Mouse (Mus musculus) hindbrain, embryonic 11.5 days (tissue): ENCODE results near the gene Ift122. TPM values are rescaled to one million over a fixed set of nuclear protein-coding genes. Genes with fewer than 3 reads are reported as not detected.

Source experiments
- ATAC-seq: fragments of 200-750 bp; cut with Nextera tagmentation; 2 replicates; pipeline ENCODE4 v1.8.0; 2017; ENCODE audit warnings: mild to moderate bottlenecking, moderate TSS enrichment, moderate library complexity; ENCODE audit not compliant: low FRiP score
- DNase-seq: peaks from one replicate; pipeline ENCODE4 v3.0.0-alpha.2; 2015; ENCODE audit warnings: low spot score
- H3K27ac ChIP-seq: fragments of 300-500 bp; sonication (generic); 2 replicates; pipeline ENCODE4 v1.5.1; 2014; ENCODE audit warnings: mild to moderate bottlenecking, low read depth, low read length
- H3K27me3 ChIP-seq: fragments of 300-500 bp; sonication (generic); 2 replicates; pipeline ENCODE4 v1.6.1; 2014; ENCODE audit warnings: mild to moderate bottlenecking, low read length, moderate library complexity, mixed read lengths; ENCODE audit not compliant: control insufficient read depth, insufficient read depth
- H3K36me3 ChIP-seq: fragments of 300-500 bp; sonication (generic); 2 replicates; pipeline ENCODE4 v1.6.1; 2014; ENCODE audit warnings: mild to moderate bottlenecking, low read length, moderate library complexity, mixed read lengths; ENCODE audit not compliant: control insufficient read depth, insufficient read depth
- H3K4me1 ChIP-seq: fragments of 300-500 bp; sonication (generic); replicated peaks from 2 replicates; pipeline ENCODE4 v1.6.1; 2014; ENCODE audit warnings: low read length, mixed read lengths; ENCODE audit not compliant: control insufficient read depth, insufficient read depth
- H3K4me2 ChIP-seq: fragments of 300-500 bp; sonication (generic); replicated peaks from 2 replicates; pipeline ENCODE4 v1.6.1; 2014; ENCODE audit warnings: mild to moderate bottlenecking, low read depth, low read length
- H3K4me3 ChIP-seq: fragments of 300-500 bp; sonication (generic); 2 replicates; pipeline ENCODE4 v1.5.1; 2014; ENCODE audit warnings: low read depth, low read length
- H3K9ac ChIP-seq: fragments of 300-500 bp; sonication (generic); 2 replicates; pipeline ENCODE4 v1.6.1; 2014; ENCODE audit warnings: low read depth, low read length
- H3K9me3 ChIP-seq: fragments of 300-500 bp; sonication (generic); 2 replicates; pipeline ENCODE4 v1.6.1; 2016; ENCODE audit warnings: low read length; ENCODE audit not compliant: control insufficient read depth
- WGBS: fragments of 180-500 bp; shearing (Covaris S2); extraction: QIAGEN DNeasy Blood & Tissue Kit; methylation state at CpG from one replicate; pipeline ENCODE4 v1.1.7; 2014; 5-methylcytosine and 5-hydroxymethylcytosine counted together
- polyA plus RNA-seq: library from polyadenylated mRNA; unstranded; fragments of >200 nt; fragmentation: Nextera tagmentation; extraction: Ambion mirVana; gene quantifications from 2 replicates; pipeline ENCODE4 v1.2.1, GENCODE M21; 2014

The Ift122 gene
- polyA plus RNA-seq, 1 experiment from 2014 or later: 22.5 TPM

DNA sequence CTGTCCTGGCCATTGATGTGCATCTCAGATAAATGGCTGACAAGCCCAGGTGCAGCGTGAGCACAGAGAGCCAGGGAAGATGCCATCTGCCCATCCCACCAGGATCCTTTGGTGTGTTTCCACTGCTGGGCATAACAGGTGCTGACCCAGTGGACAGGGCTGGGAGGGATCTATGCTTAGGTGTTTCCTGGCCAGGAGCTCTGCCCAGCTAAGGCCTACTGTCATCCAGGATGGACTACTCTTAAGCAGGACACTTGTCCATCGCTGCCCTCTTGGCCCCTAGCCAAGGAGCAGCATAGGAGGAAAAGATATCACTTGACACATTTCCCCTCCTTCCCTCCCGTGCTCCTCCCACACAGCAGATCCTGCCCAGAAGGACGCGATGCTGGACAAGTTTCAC is 63.3 kb downstream of the Ift122 start:
- Histone ChIP-seq H3K9me3 (no peaks in the 10 kb centered on the region), H3K9ac (no peak overlapping the region), H3K27me3 (no peaks in the 10 kb centered on the region), H3K4me1 (no peaks in the 10 kb centered on the region), H3K27ac (no peak overlapping the region), H3K4me3 (no peak overlapping the region), H3K4me2 (no peak overlapping the region), H3K36me3 (no peaks in the 10 kb centered on the region)
- DNase-seq (no peak), ATAC-seq (no peak)
- WGBS: 95% methylated on average over 5 of the region's 5 CpGs

DNA sequence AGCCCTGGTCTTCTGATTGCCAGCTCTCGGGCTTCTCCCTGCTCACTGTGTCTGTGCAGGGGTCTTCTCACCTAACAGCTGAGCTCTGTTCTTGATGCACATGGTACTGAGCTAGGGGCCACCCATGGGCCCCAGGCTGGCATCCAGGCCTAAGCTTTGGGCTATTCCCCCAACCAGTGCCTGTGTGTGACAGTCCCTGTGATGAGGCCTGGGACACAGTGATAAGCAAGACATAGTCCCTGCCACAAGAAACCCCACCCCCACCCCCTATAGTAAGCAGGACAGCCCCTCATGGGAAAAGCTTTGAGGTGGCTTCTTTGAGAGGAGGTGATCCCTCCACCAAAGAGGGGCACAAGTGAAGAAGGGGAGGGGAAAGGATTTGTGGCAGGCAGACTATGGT is 65.3 kb downstream of the Ift122 start:
- Histone ChIP-seq H3K4me2 (no peak overlapping the region), H3K9ac (no peak overlapping the region), H3K27ac (no peak overlapping the region), H3K27me3 (no peaks in the 10 kb centered on the region), H3K36me3 (no peaks in the 10 kb centered on the region), H3K9me3 (no peaks in the 10 kb centered on the region), H3K4me1 (no peaks in the 10 kb centered on the region), H3K4me3 (no peak overlapping the region)
- 76% methylated on average over 1 of the region's 1 CpGs for WGBS
- ATAC-seq (no peak), DNase-seq (no peak)

DNA sequence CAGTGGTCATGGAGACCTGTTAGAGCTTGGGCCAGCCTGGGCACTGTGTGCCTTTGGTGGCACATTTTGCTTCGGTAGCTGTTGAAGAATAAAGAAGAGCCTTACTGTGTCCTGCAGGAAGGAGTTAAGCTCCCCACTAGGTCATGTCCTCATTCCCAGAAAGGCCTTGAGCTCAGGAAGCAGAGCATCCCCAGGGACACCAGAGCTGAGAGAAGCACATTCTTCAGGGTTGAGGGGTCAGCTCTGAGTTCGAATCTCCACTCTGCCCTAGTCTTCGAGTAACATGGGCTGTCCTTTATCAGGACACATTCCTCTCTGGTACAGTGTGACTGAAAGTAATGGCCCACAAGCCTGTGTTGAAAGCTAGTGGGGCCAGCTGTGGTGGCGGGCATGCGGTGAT is 66.6 kb downstream of the Ift122 start:
- no peak overlapping the region for H3K27ac ChIP-seq
- no peaks in the 10 kb centered on the region for H3K4me1 ChIP-seq
- H3K9me3 ChIP-seq: no peaks in the 10 kb centered on the region
- H3K4me3 ChIP-seq: no peak overlapping the region
- no peak overlapping the region for H3K4me2 ChIP-seq
- no peak overlapping the region for H3K9ac ChIP-seq
- H3K27me3 ChIP-seq: no peaks in the 10 kb centered on the region
- DNase-seq (no peak), ATAC-seq (no peak)
- no peaks in the 10 kb centered on the region for H3K36me3 ChIP-seq
- WGBS: 90% methylated on average over 5 of the region's 5 CpGs

DNA sequence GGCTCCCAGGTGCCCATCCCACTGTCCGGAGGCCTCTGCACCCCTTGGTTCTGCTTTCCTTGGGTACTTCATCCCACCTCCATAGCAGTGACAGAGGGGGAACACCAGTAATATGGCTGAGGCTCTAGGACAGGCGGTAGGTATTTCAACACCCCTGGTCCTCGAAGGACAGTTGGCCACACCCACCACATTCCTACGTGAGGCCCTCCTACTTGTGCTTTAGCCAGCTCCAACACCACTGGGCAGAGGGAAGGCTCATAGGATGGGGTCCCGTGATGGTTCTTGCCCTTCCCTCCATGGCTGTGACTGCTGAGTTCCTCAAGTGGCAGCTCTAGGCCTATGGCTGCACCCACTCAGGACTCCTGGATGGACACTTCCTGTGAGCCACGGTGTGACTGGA is 71.6 kb downstream of the Ift122 start:
- no peak overlapping the region for H3K4me3 ChIP-seq
- WGBS: 45% methylated on average over 6 of the region's 6 CpGs
- DNase-seq (no peak), ATAC-seq (no peak)
- H3K4me2 ChIP-seq: no peak overlapping the region
- H3K36me3 ChIP-seq: no peaks in the 10 kb centered on the region
- H3K9me3 ChIP-seq: no peaks in the 10 kb centered on the region
- H3K27me3 ChIP-seq: no peaks in the 10 kb centered on the region
- H3K4me1 ChIP-seq: no peaks in the 10 kb centered on the region
- no peak overlapping the region for H3K9ac ChIP-seq
- no peak overlapping the region for H3K27ac ChIP-seq

DNA sequence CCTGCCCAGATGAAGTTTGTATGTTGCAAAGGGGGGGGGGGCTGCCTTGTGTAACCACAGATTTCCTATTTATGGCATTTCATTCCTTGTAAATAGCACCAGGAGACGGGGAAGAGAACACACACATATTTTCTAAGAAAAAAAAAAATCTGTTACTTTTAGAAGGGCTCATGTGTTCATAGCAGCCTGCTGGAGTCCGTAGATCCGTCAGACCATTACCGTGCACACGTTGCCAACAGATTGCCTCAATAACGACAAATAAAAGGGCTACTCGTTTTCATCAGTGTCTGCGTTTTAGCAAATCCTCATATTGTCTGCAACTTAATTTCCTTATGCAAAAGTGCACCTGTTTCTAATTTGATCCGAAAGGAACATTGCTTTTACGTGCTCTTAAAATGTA is 73.1 kb downstream of the Ift122 start:
- WGBS: 88% methylated on average over 10 of the region's 10 CpGs
- H3K9me3 ChIP-seq: no peaks in the 10 kb centered on the region
- H3K4me1 ChIP-seq: no peaks in the 10 kb centered on the region
- DNase-seq (no peak), ATAC-seq (no peak)
- no peak overlapping the region for H3K9ac ChIP-seq
- H3K27ac ChIP-seq: no peak overlapping the region
- no peaks in the 10 kb centered on the region for H3K27me3 ChIP-seq
- H3K4me2 ChIP-seq: no peak overlapping the region
- H3K36me3 ChIP-seq: no peaks in the 10 kb centered on the region
- H3K4me3 ChIP-seq: no peak overlapping the region

DNA sequence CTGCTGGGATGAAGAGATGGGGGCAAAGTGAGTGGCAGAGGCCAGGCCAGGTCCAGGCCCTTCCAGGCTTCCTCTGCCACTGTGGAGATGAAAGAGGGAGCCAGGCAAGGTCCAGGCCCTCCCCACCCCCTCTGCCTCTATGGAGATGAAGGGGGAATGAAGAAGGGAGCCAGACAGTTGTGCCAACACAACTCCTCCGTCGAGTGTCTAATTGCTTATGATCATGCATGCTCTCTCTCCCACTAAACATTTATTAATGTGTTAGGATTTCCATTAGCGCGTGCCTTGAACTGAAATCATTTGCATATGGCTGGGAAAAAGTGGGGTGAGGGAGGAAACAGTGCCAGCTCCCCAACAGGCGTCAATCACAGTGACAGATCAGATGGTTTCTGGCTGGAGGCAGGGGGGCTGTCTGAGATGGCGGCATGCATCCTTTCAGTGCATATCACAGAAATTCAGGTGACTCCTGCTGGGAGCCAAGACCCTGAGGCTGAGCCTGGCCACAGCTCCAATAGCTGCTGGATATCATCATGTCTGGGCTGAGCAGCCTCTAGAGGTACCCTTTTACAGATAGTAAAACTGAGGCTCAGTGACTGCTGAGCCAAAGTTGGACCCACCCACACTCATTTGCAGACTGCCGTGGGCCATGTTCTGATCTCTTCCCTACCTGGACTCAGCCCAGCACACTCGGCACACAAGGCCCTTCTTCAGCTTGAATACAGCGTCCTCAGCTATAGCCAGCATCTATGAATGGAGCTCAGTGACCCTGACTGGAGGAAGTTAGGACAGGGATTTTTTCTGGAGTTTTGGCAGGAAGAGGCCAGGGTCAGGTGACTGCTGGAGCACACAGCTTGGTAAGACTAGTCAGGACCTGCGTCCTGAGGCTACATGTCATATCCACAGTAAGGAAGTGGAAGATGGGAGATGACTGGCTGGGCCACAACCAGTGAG is 74.3 kb downstream of the Ift122 start:
- Histone ChIP-seq H3K27ac (no peak overlapping the region), H3K4me1 (no peaks in the 10 kb centered on the region), H3K4me2 (no peak overlapping the region), H3K4me3 (no peak overlapping the region), H3K9me3 (no peaks in the 10 kb centered on the region), H3K27me3 (no peaks in the 10 kb centered on the region), H3K36me3 (no peaks in the 10 kb centered on the region), H3K9ac (no peak overlapping the region)
- 81% methylated on average over 10 of the region's 10 CpGs for WGBS
- no peak for ATAC-seq
- no peak for DNase-seq

DNA sequence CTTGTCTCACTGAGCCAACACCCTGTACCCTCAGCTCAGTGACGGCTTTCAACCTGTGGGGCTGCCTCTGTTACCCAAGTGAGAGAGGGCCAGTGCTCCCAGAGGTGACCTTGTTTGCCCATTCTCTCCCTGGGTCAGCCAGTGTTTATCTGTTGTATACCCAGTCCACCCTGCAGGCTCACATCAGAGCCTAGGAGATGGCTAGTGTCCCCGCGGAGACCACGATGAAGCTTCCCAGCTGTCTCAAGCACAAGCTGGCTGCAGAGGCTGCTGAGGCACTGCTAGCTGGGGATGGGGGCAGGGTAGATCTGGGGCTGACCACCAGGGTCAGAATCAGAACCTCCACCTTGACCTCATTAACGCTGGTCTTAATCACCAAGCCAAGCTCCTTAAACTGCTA is 76.7 kb downstream of the Ift122 start:
- H3K36me3 ChIP-seq: no peaks in the 10 kb centered on the region
- no peaks in the 10 kb centered on the region for H3K9me3 ChIP-seq
- DNase-seq: no peak
- H3K4me1 ChIP-seq: no peaks in the 10 kb centered on the region
- no peak overlapping the region for H3K27ac ChIP-seq
- ATAC-seq: no peak
- no peak overlapping the region for H3K9ac ChIP-seq
- H3K27me3 ChIP-seq: no peaks in the 10 kb centered on the region
- WGBS: 59% methylated on average over 5 of the region's 5 CpGs
- no peak overlapping the region for H3K4me3 ChIP-seq
- H3K4me2 ChIP-seq: no peak overlapping the region

DNA sequence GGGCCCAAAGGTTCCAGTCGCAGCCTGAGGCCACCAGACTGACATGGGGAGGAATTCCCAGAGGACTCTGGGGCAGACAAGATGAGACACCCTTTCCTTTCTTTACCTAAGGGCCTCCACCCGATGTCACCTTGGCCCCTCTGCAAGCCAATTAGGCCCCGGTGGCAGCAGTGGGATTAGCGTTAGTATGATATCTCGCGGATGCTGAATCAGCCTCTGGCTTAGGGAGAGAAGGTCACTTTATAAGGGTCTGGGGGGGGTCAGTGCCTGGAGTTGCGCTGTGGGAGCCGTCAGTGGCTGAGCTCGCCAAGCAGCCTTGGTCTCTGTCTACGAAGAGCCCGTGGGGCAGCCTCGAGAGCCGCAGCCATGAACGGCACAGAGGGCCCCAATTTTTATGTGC is 78.4 kb downstream of the Ift122 start, which contains the start of gene Rho:
TSS of gene Rho (plus strand) at position 110 of the 400 bp plus-strand sequence.
- no peak within 1 kb of the TSS for H3K4me2 ChIP-seq
- no peak for ATAC-seq
- WGBS: 89% methylated on average over 14 of the region's 14 CpGs

DNA sequence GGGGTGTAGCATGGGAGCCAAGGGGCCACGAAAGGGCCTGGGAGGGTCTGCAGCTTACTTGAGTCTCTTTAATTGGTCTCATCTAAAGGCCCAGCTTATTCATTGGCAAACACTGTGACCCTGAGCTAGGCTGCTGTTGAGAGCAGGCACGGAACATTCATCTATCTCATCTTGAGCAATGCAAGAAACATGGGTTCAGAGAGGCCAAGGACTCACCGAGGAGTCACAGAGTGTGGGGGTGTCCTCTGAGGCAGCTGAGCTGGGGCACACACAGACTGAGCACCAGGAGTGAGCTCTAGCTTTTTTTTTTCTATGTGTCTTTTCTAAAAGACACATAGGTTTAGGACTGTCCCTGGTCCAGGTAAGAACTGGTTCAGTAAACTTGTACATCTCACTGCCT is 79.1 kb downstream of the Ift122 start:
- H3K9me3 ChIP-seq: no peaks in the 10 kb centered on the region
- H3K36me3 ChIP-seq: no peaks in the 10 kb centered on the region
- WGBS: 89% methylated on average over 3 of the region's 3 CpGs
- no peak overlapping the region for H3K9ac ChIP-seq
- no peak overlapping the region for H3K4me2 ChIP-seq
- no peaks in the 10 kb centered on the region for H3K4me1 ChIP-seq
- ATAC-seq (no peak), DNase-seq (no peak)
- H3K4me3 ChIP-seq: no peak overlapping the region
- H3K27me3 ChIP-seq: no peaks in the 10 kb centered on the region
- H3K27ac ChIP-seq: no peak overlapping the region

More for the DNA sequence above, 78.4 kb downstream of the Ift122 start, which contains the start of gene Rho:
- no peak for DNase-seq
- H3K27me3 ChIP-seq: no peaks in the 10 kb centered on the region
- H3K4me1 ChIP-seq: no peaks in the 10 kb centered on the region
- H3K4me3 ChIP-seq: no peak within 1 kb of the TSS
- no peak within 1 kb of the TSS for H3K9ac ChIP-seq
- H3K36me3 ChIP-seq: no peaks in the 10 kb centered on the region
- H3K27ac ChIP-seq: no peak within 1 kb of the TSS
- no peaks in the 10 kb centered on the region for H3K9me3 ChIP-seq
